Mouse (Mus musculus): Measurements from ENCODE around the gene Smim13.

Smim13 gene

GRCm38 (mm10) chr13:41291466-41291974, 41.9 kb downstream of the Smim13 start:
- DNase-seq (ENCODE audit: low spot score in 2 of 2), result no peak

GRCm38 (mm10) chr13:41293595-41293994, 44.0 kb downstream of the Smim13 start:
- no peak for DNase-seq (ENCODE audit: low spot score in 2 of 2)

- DNase-seq (ENCODE audit: low spot score in 2 of 2), result no peak
These were observed 46.2 kb downstream of the Smim13 start for GRCm38 (mm10) chr13:41295886-41296285.

- DNase-seq (ENCODE audit: low spot score in 2 of 2), result no peak
These were observed 46.8 kb downstream of the Smim13 start for GRCm38 (mm10) chr13:41296396-41296795.

- no peak for DNase-seq (ENCODE audit: low spot score in 2 of 2)
These were observed 48.9 kb downstream of the Smim13 start for GRCm38 (mm10) chr13:41298533-41298932.

- no peak for DNase-seq (ENCODE audit: low spot score in 2 of 2)
These were observed 49.4 kb downstream of the Smim13 start for GRCm38 (mm10) chr13:41298996-41299395.

GRCm38 (mm10) chr13:41300037-41300436, 50.4 kb downstream of the Smim13 start:
- no peak for DNase-seq (ENCODE audit: low spot score in 2 of 2)

- DNase-seq (ENCODE audit: low spot score in 2 of 2), result peak; percentile 57 to 66
These were observed 53.1 kb downstream of the Smim13 start for GRCm38 (mm10) chr13:41302716-41303115.

GRCm38 (mm10) chr13:41320749-41321148, 71.1 kb downstream of the Smim13 start:
- DNase-seq (ENCODE audit: low spot score in 2 of 2), result no peak

GRCm38 (mm10) chr13:41321433-41321832, 71.8 kb downstream of the Smim13 start:
- DNase-seq (ENCODE audit: low spot score in 2 of 2), result no peak

- DNase-seq (ENCODE audit: low spot score in 2 of 2), result no peak
These were observed 75.0 kb downstream of the Smim13 start for GRCm38 (mm10) chr13:41324631-41325030.

GRCm38 (mm10) chr13:41325346-41325745, 75.7 kb downstream of the Smim13 start:
- no peak for DNase-seq (ENCODE audit: low spot score in 2 of 2)

GRCm38 (mm10) chr13:41326134-41326533, 76.5 kb downstream of the Smim13 start:
- DNase-seq (ENCODE audit: low spot score in 2 of 2), result no peak

Data from urinary bladder, adult 18-20 months (tissue).